Mouse (Mus musculus) stomach, embryonic 14.5 days (tissue): ENCODE results near the gene Nrbp1. TPM values are rescaled to one million over a fixed set of nuclear protein-coding genes. Genes with fewer than 3 reads are reported as not detected.

ENCODE experiments used
- ATAC-seq: fragments of 200-750 bp; cut with Nextera tagmentation; 2 replicates; pipeline ENCODE4 v1.8.0; 2017; ENCODE audit warnings: low read depth, moderate TSS enrichment; ENCODE audit not compliant: insufficient number of reproducible peaks, insufficient read depth, low FRiP score
- H3K27ac ChIP-seq: fragments of 300-500 bp; sonication (generic); 2 replicates; pipeline ENCODE4 v1.5.1; 2014; ENCODE audit warnings: mild to moderate bottlenecking, low read length, moderate library complexity, mixed read lengths
- H3K27me3 ChIP-seq: fragments of 300-500 bp; sonication (generic); 2 replicates; pipeline ENCODE4 v1.6.1; 2014; ENCODE audit warnings: low read length, control low read depth, mixed read lengths; ENCODE audit not compliant: control insufficient read depth, insufficient read depth
- H3K36me3 ChIP-seq: fragments of 300-500 bp; sonication (generic); 2 replicates; pipeline ENCODE4 v1.6.1; 2014; ENCODE audit warnings: mild to moderate bottlenecking, control low read depth, low read length, moderate library complexity, mixed read lengths; ENCODE audit not compliant: control insufficient read depth, insufficient read depth
- H3K4me1 ChIP-seq: fragments of 300-500 bp; sonication (generic); 2 replicates; pipeline ENCODE4 v1.6.1; 2014; ENCODE audit warnings: low read length, control low read depth, mixed read lengths; ENCODE audit not compliant: control insufficient read depth, insufficient read depth
- H3K4me2 ChIP-seq: fragments of 300-500 bp; sonication (generic); replicated peaks from 2 replicates; pipeline ENCODE4 v1.6.1; 2014; ENCODE audit warnings: low read depth, low read length, control low read depth
- H3K4me3 ChIP-seq: fragments of 300-500 bp; sonication (generic); 2 replicates; pipeline ENCODE4 v1.5.1; 2014; ENCODE audit warnings: low read depth, low read length, control low read depth
- H3K9ac ChIP-seq: fragments of 300-500 bp; sonication (generic); replicated peaks from 2 replicates; pipeline ENCODE4 v1.6.1; 2014; ENCODE audit warnings: low read depth, mild to moderate bottlenecking, control low read depth, low read length, moderate library complexity, mixed read lengths
- H3K9me3 ChIP-seq: fragments of 300-500 bp; sonication (generic); 2 replicates; pipeline ENCODE4 v1.6.1; 2016; ENCODE audit warnings: low read depth, low read length, control low read depth; ENCODE audit not compliant: control insufficient read depth
- WGBS: fragments of 180-500 bp; shearing (Covaris S2); extraction: QIAGEN DNeasy Blood & Tissue Kit; methylation state at CpG from one replicate; pipeline ENCODE4 v1.1.7; 2014; 5-methylcytosine and 5-hydroxymethylcytosine counted together
- polyA plus RNA-seq: library from polyadenylated mRNA; unstranded; fragments of >200 nt; fragmentation: Nextera tagmentation; extraction: Ambion mirVana; gene quantifications from 2 replicates; pipeline ENCODE4 v1.2.1, GENCODE M21; 2014

Nrbp1 gene
- polyA plus RNA-seq, 1 experiment from 2014 or later = 169 TPM

DNA sequence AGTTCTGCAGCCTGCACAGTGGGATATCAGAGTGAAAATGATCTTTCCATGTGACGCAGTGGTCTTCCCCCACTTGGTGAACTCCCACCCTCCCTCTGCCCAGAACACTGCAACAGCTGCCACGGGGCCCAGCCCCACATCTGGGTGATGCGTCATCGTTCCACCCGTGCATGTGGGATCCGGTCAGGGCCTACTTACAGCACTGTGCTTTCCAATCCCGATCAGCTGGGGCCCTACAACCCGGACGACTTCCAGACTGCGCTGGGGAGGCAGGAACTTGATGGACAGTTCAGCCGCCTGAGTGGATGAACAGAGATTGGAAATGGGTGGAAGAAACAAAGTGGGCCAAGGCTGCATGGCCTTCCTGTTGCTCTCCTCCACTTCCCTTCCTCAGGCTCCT lies 17.0 kb downstream of the Nrbp1 start:
- H3K36me3 ChIP-seq = peaks cover 46% of the 10 kb centered on the region
- no peak overlapping the region for H3K9ac ChIP-seq
- no peak overlapping the region for H3K27ac ChIP-seq
- H3K4me3 ChIP-seq = no peak overlapping the region
- 78% methylated on average over 11 of the region's 11 CpGs for WGBS
- H3K9me3 ChIP-seq = no peaks in the 10 kb centered on the region
- ATAC-seq = no peak
- no peak overlapping the region for H3K4me2 ChIP-seq
- no peaks in the 10 kb centered on the region for H3K27me3 ChIP-seq
- no peaks in the 10 kb centered on the region for H3K4me1 ChIP-seq

DNA sequence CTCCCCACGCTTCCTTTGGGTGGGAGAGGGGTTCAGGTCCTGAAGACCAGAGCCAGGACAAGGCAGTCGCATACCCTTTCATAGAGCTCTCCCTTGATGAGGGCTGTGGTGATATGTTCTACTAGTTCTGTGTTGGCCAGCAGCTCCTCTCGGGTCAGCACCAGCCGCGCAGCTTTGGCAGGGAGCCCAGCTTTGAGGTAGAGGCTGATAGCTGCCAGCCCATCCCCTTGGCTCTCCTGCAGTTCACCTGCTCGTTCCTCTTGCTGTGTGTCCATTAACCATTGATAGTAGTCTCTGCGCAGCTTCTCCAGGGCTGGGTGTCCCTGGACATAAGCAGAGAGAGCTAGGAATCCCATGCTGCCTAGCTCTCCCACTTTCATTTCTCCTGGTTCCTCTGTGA lies 25.4 kb downstream of the Nrbp1 start:
- no peaks in the 10 kb centered on the region for H3K4me1 ChIP-seq
- no peaks in the 10 kb centered on the region for H3K9me3 ChIP-seq
- no peak overlapping the region for H3K4me3 ChIP-seq
- H3K4me2 ChIP-seq = no peak overlapping the region
- no peaks in the 10 kb centered on the region for H3K27me3 ChIP-seq
- no peak overlapping the region for H3K27ac ChIP-seq
- H3K36me3 ChIP-seq = peaks cover 45% of the 10 kb centered on the region
- WGBS = 89% methylated on average over 7 of the region's 7 CpGs
- H3K9ac ChIP-seq = no peak overlapping the region
- no peak for ATAC-seq

DNA sequence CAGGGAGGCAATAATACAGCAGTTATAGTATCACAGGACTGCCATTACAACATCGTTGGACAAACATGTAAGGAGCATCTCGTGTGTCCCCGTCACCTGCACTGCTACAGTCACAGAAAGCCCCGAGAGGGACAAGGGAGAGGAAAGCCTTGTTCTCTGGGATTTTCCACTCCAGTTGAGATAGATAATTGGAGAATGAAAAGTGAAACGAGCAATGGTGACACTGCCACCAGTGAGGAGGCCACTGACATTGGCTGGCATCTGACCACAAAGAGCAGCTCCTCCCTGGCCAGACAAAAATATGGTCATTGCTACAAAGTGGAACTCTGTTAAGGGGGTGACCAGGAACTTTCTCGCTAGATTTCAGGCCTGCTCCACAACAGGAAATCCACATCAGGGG lies 27.0 kb downstream of the Nrbp1 start:
- 92% methylated on average over 6 of the region's 6 CpGs for WGBS
- no peak for ATAC-seq
- peaks cover 41% of the 10 kb centered on the region for H3K36me3 ChIP-seq

DNA sequence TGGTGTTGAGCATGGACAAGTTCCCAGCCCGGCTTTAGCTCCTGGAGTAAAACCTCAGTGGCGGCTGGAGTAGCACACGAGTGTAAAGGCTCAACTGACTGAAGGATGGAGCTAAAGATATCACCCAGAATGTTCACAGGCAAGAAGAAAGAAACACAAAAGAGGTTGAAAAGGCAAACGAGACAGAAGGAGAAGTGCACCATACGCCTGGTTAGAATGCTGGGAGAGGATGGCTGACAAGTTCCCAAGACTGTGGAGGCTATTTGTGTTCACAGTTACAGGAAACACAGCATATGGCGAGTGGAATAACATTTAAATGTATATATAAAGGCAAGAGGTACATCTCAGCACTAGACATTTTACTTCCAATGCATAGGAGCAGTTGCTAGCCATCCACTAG lies 32.4 kb downstream of the Nrbp1 start:
- H3K9ac ChIP-seq = no peak overlapping the region
- no peaks in the 10 kb centered on the region for H3K9me3 ChIP-seq
- ATAC-seq = no peak
- H3K27me3 ChIP-seq = no peaks in the 10 kb centered on the region
- H3K36me3 ChIP-seq = peaks cover 20% of the 10 kb centered on the region; the same call in 1 of the 2 replicates
- no peak overlapping the region for H3K27ac ChIP-seq
- H3K4me3 ChIP-seq = no peak overlapping the region
- no peaks in the 10 kb centered on the region for H3K4me1 ChIP-seq
- no peak overlapping the region for H3K4me2 ChIP-seq
- WGBS = 86% methylated on average over 6 of the region's 6 CpGs

More for the DNA sequence above, 27.0 kb downstream of the Nrbp1 start:
- Histone ChIP-seq H3K4me3 (no peak overlapping the region), H3K27me3 (no peaks in the 10 kb centered on the region), H3K9ac (no peak overlapping the region), H3K4me2 (no peak overlapping the region), H3K27ac (no peak overlapping the region), H3K4me1 (no peaks in the 10 kb centered on the region), H3K9me3 (no peaks in the 10 kb centered on the region)

DNA sequence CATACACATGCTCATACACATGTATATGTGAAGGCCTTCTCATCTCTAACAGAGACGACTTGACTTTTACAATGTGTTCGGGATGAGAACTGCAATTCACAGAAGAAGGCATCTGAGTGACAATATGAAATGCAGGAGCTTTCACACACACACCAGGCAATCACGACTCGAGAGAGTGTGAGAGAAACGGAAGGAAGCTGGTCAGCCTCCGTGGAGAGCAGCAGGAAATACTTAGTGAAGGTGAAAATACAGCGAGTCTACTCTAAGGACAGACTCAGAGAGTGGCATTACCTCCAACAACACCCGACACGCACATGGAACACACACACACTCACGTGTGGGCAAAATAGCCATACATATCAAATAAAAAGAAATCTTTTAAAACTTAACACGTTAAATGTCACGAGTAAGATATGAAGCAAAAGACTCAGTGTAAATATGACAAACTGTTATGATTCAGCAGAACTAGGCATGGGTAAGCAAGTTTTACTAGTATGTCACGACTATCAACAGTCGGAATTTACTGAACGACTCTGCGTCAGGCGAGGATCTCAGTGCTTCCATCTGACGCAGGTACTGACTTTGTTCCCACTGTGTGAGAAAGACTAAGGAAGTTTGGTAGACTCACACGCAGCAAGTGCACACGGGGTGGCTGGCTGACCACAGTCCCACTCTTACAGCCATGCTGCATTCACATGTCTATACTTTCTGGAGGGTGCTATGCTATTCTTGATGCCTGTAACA lies 38.8 kb downstream of the Nrbp1 start:
- Histone ChIP-seq H3K4me1 (no peaks in the 10 kb centered on the region), H3K36me3 (peaks cover 46% of the 10 kb centered on the region), H3K27me3 (no peaks in the 10 kb centered on the region), H3K9ac (no peak overlapping the region), H3K9me3 (no peaks in the 10 kb centered on the region), H3K27ac (no peak overlapping the region), H3K4me2 (no peak overlapping the region), H3K4me3 (no peak overlapping the region)
- WGBS = 86% methylated on average over 20 of the region's 20 CpGs
- ATAC-seq = no peak

DNA sequence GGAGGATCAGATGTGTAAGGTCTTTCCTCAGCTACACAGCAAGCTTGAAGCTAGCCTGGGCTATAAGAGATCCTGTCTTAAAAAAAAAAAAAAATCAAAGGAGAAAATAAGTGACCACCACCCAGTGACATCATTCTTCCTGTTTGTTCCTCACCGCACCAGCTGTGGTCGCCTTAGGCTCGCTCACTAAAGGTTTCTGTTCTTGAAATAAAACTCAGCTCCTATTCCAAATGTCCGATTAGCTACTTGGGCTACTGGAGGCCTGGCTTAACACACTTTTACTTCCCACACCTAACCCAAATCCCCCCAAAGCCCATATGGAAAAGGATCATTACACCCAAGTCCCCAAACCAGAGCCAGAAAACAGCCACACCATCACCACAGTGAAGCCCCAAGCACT lies 47.6 kb downstream of the Nrbp1 start:
- H3K4me3 ChIP-seq = no peak overlapping the region
- H3K4me1 ChIP-seq = peaks cover 6% of the 10 kb centered on the region; the same call in 1 of the 2 replicates
- H3K9me3 ChIP-seq = no peaks in the 10 kb centered on the region
- no peak overlapping the region for H3K4me2 ChIP-seq
- WGBS = 77% methylated on average over 4 of the region's 4 CpGs
- H3K27me3 ChIP-seq = no peaks in the 10 kb centered on the region
- ATAC-seq = no peak
- no peak overlapping the region for H3K27ac ChIP-seq
- H3K36me3 ChIP-seq = peaks cover 22% of the 10 kb centered on the region; the same call in 1 of the 2 replicates
- H3K9ac ChIP-seq = no peak overlapping the region

DNA sequence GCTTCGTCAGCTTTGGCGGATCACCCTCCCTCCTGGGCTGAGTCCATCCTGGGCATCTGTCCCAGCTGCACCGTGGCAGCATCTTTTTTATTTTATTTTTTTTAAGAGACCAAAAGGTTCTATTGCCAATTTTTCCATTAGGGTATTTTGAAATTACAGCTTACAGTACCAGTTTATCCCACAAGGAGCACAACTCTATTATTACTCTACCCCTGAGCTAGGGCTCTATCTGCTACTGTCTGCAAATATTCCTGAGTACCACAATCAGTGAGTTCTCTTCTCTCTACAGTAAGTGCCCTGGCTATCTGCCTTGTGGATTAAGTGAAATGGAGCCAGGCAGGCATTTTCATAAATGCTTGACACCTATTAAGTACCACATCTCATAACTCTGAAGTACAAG lies 48.0 kb downstream of the Nrbp1 start:
- WGBS = 76% methylated on average over 3 of the region's 3 CpGs
- Histone ChIP-seq H3K4me1 (peaks cover 6% of the 10 kb centered on the region; the same call in 1 of the 2 replicates), H3K36me3 (peaks cover 24% of the 10 kb centered on the region; the same call in 1 of the 2 replicates), H3K9me3 (no peaks in the 10 kb centered on the region), H3K27me3 (no peaks in the 10 kb centered on the region), H3K4me3 (no peak overlapping the region), H3K27ac (no peak overlapping the region), H3K4me2 (no peak overlapping the region), H3K9ac (no peak overlapping the region)
- no peak for ATAC-seq

DNA sequence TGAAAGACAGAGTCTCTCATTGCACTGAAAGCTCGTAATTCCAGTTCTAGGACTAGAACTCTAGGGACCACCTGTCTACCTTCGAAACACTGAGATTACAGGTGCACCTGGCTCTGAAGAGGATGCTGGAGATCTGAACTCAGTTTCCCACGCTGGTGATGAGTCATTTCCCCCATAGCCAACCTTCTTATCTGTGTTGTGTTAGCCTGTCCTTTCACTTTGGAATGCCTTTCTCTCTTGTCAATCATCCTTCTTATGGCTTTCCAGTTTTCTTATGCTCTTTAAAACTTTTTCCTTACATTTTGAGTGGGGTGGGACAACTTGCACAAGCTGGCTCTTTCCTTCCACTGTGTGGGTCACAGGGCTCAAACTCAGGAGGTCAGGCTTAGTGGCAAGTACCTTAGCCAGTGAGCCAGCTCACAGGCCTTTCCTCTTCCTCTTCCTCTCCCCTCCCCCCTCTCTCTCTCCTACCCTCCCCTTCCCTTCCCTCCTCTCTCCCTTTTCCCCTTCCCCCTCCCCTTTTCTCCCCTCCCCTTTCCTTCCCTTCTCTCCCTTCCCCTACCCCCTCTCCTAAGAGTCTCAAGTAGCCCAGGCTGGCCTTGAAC lies 49.1 kb downstream of the Nrbp1 start:
- 72% methylated on average over 3 of the region's 3 CpGs for WGBS
- H3K9me3 ChIP-seq = no peaks in the 10 kb centered on the region
- peak overlapping the region; percentile 68 for H3K4me2 ChIP-seq
- H3K36me3 ChIP-seq = peaks cover 16% of the 10 kb centered on the region; the same call in 1 of the 2 replicates
- peaks cover 10% of the 10 kb centered on the region; the same call in 1 of the 2 replicates for H3K4me1 ChIP-seq
- 0 out of 2 replicates have a peak overlapping the region, but pooled peaks have one; percentile 38 for H3K9ac ChIP-seq
- 0 out of 2 replicates have a peak overlapping the region, but pooled peaks have one; percentile 50 for H3K4me3 ChIP-seq
- no peak for ATAC-seq
- H3K27ac ChIP-seq = no peak overlapping the region
- H3K27me3 ChIP-seq = no peaks in the 10 kb centered on the region
